Mouse (Mus musculus) midbrain, embryonic 14.5 days (tissue): ENCODE measurements around the gene Map2k5. TPM values are rescaled to one million over a fixed set of nuclear protein-coding genes. Genes with fewer than 3 reads are reported as not detected.
A peak's percentile ranks its signal among the peaks of the same experiment; 100 is the strongest.

ENCODE experiments used
- ATAC-seq: fragments of 200-750 bp; cut with Nextera tagmentation; 2 replicates; pipeline ENCODE4 v1.8.0; 2017; ENCODE audit warnings: moderate number of reproducible peaks, moderate library complexity; ENCODE audit not compliant: low FRiP score, low TSS enrichment
- DNase-seq: peaks from one replicate; pipeline ENCODE4 v3.0.0-alpha.2; 2015
- H3K27ac ChIP-seq: fragments of 300-500 bp; sonication (generic); replicated peaks from 2 replicates; pipeline ENCODE4 v1.5.1; 2014; ENCODE audit warnings: mild to moderate bottlenecking, low read depth, low read length, moderate library complexity
- H3K27me3 ChIP-seq: fragments of 300-500 bp; sonication (generic); 2 replicates; pipeline ENCODE4 v1.6.1; 2014; ENCODE audit warnings: low read length, control low read depth, mixed read lengths; ENCODE audit not compliant: control insufficient read depth, insufficient read depth
- H3K36me3 ChIP-seq: fragments of 300-500 bp; sonication (generic); 2 replicates; pipeline ENCODE4 v1.6.1; 2014; ENCODE audit warnings: low read length, control low read depth; ENCODE audit not compliant: control insufficient read depth, insufficient read depth
- H3K4me1 ChIP-seq: fragments of 300-500 bp; sonication (generic); 2 replicates; pipeline ENCODE4 v1.6.1; 2014; ENCODE audit warnings: mild to moderate bottlenecking, antibody characterized with exemption, low read length, control low read depth; ENCODE audit not compliant: control insufficient read depth, insufficient read depth
- H3K4me2 ChIP-seq: fragments of 300-500 bp; sonication (generic); 2 replicates; pipeline ENCODE4 v1.6.1; 2014; ENCODE audit warnings: mild to moderate bottlenecking, low read length, moderate library complexity
- H3K4me3 ChIP-seq: fragments of 300-500 bp; sonication (generic); replicated peaks from 2 replicates; pipeline ENCODE4 v1.5.1; 2014; ENCODE audit warnings: low read depth, low read length
- H3K9ac ChIP-seq: fragments of 300-500 bp; sonication (generic); replicated peaks from 2 replicates; pipeline ENCODE4 v1.6.1; 2014; ENCODE audit warnings: mild to moderate bottlenecking, low read length, moderate library complexity
- H3K9me3 ChIP-seq: fragments of 300-500 bp; sonication (generic); 2 replicates; pipeline ENCODE4 v1.6.1; 2016; ENCODE audit warnings: low read length, control low read depth, mixed read lengths; ENCODE audit not compliant: control insufficient read depth
- WGBS: fragments of 180-500 bp; shearing (Covaris S2); extraction: QIAGEN DNeasy Blood & Tissue Kit; methylation state at CpG from one replicate; pipeline ENCODE4 v1.1.7; 2014; 5-methylcytosine and 5-hydroxymethylcytosine counted together
- polyA plus RNA-seq: library from polyadenylated mRNA; unstranded; fragments of >200 nt; fragmentation: Nextera tagmentation; extraction: Ambion mirVana; gene quantifications from 2 replicates; pipeline ENCODE4 v1.2.1, GENCODE M21; 2014

Map2k5 gene
- polyA plus RNA-seq, 1 experiment from 2014 or later, result 43.9 TPM

DNA sequence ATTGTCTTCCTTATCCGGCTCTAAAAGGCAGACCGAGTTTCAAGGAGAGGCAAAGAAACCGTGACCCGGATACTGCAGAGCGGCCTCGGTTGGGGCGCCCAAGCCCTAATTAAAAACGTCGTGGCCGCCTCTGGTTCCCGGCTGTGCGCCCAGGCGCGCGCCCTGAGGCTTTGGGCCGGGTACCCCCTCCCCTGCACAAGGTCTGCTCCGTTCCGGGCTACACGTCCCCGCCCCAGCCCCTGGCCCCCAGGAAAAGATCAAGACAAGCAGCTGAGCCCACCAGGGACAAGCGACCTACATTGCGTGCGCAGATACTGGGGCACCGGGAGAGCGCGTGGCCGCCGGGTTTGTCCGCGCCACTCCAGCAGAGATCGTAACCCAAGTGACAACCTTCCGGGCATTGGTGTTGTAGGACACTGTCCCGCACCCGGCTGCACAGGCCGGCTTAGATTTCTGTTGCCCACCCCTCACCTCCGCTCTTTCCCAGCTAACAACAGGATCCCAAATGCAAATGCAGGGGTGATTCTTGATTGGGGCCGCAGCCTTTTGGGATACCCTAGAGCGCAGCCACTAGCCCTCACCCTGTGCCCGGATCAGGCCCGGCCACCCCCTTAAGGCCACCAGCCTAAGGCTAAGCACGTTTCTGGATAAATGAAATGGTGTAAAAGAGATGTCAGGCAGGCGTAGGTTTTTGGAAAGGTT lies 235.2 kb downstream of the Map2k5 start:
- Histone ChIP-seq H3K4me1 (peaks cover 7% of the 10 kb centered on the region; the same call in 1 of the 2 replicates), H3K36me3 (no peaks in the 10 kb centered on the region), H3K9me3 (no peaks in the 10 kb centered on the region), H3K4me3 (peak overlapping the region; percentile 14; the same call in 1 of the 2 replicates), H3K4me2 (peak overlapping the region; percentile 33), H3K27me3 (peaks cover 100% of the 10 kb centered on the region), H3K27ac (no peak overlapping the region; the same call in 1 of the 2 replicates), H3K9ac (no peak overlapping the region; the same call in 1 of the 2 replicates)
- WGBS, result under 1% methylated on average over 42 of the region's 42 CpGs
- DNase-seq (peak; percentile 37), ATAC-seq (no peak)

DNA sequence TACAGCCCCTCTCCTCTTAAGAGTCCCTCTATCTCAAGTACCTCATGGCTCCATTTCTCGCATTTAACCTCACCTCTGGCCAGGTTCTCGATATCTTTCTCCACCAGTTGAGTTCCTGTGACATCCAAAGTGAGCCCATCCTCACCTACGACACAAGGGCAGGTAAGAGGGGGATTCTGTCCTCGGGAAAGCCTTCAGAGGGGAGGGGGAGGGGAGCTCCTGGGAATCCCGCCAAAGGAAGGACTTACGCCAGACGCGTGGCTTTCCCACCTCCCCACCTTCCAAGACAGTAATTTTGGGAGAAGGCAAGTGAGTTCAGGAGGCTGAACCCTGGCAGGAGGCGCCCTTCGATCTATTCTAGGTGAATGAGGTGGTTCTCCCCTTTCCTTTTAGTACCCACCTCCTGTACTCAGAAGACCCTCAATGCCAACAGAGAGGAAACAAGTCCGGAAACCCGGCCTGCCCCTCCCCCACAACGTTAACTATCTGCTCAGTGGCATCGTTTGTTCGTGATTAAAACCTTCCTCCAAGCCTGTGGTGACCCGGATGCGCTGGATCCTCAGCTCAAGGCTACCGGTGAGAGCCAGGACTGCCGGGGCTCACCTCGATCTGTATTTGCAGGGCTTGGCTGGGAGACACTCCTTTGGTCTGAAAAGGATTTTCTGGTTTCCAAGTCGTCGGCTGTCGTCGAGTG lies 235.9 kb downstream of the Map2k5 start:
- DNase-seq (peak; percentile 27), ATAC-seq (no peak)
- H3K4me3 ChIP-seq, result 0 out of 2 replicates have a peak overlapping the region, but pooled peaks have one; percentile 14
- peaks cover 100% of the 10 kb centered on the region for H3K27me3 ChIP-seq
- no peak overlapping the region; the same call in 1 of the 2 replicates for H3K9ac ChIP-seq
- no peak overlapping the region for H3K27ac ChIP-seq
- under 1% methylated on average over 24 of the region's 24 CpGs for WGBS
- H3K4me1 ChIP-seq, result peaks cover 10% of the 10 kb centered on the region; the same call in 1 of the 2 replicates
- H3K4me2 ChIP-seq, result peak overlapping the region; percentile 33
- no peaks in the 10 kb centered on the region for H3K36me3 ChIP-seq
- H3K9me3 ChIP-seq, result no peaks in the 10 kb centered on the region

DNA sequence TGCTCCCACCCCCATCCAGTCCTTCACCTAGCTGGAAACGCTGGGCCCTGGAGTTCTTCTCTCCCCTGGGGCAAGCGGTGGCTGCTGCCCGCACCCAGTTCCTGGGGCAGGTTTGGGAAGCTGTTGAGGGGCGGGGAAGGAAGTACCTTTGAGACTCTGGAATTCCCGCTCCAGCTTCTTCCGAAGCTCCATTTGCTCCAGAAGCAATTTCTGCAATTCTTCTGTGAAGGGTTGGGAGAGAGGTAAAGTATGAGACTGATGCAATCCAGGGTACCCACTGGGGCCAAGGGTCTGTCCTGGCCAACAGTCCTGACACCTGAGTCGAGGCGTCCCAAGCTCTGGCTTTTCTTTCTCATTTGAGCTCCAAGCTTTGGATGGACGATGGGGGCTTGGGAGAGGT lies 237.5 kb downstream of the Map2k5 start:
- no peak overlapping the region for H3K4me3 ChIP-seq
- no peak overlapping the region for H3K27ac ChIP-seq
- no peak overlapping the region for H3K9ac ChIP-seq
- H3K36me3 ChIP-seq, result no peaks in the 10 kb centered on the region
- peaks cover 14% of the 10 kb centered on the region for H3K4me1 ChIP-seq
- no peak for ATAC-seq
- H3K9me3 ChIP-seq, result no peaks in the 10 kb centered on the region
- H3K4me2 ChIP-seq, result no peak overlapping the region
- no peak for DNase-seq
- H3K27me3 ChIP-seq, result peaks cover 99% of the 10 kb centered on the region
- under 1% methylated on average over 9 of the region's 9 CpGs for WGBS

DNA sequence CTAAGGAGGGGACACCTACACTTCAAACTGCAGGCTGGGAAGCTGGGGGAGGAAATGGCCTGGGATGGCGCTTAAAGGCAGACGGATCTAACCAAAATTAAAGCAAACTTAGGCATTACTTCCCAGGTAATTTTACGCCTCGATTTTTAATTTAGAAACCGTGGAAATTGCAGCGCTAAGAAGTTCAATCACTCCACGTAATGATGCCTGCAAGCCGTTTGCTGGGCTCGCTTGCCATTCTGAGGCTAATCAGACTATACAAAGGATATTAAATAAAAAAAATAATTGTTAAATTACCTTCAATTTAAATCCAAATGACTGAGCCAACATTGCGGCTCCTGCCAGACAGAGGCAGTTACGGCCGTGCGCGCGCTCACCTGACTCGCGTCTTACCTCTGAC lies 238.0 kb downstream of the Map2k5 start:
- WGBS, result 3% methylated on average over 17 of the region's 17 CpGs
- ATAC-seq, result no peak
- no peak overlapping the region for H3K4me2 ChIP-seq
- DNase-seq, result peak; percentile 57
- peaks cover 11% of the 10 kb centered on the region; the same call in 1 of the 2 replicates for H3K4me1 ChIP-seq
- H3K36me3 ChIP-seq, result no peaks in the 10 kb centered on the region
- no peak overlapping the region for H3K9ac ChIP-seq
- H3K27me3 ChIP-seq, result peaks cover 99% of the 10 kb centered on the region
- H3K4me3 ChIP-seq, result no peak overlapping the region
- no peak overlapping the region for H3K27ac ChIP-seq
- no peaks in the 10 kb centered on the region for H3K9me3 ChIP-seq

DNA sequence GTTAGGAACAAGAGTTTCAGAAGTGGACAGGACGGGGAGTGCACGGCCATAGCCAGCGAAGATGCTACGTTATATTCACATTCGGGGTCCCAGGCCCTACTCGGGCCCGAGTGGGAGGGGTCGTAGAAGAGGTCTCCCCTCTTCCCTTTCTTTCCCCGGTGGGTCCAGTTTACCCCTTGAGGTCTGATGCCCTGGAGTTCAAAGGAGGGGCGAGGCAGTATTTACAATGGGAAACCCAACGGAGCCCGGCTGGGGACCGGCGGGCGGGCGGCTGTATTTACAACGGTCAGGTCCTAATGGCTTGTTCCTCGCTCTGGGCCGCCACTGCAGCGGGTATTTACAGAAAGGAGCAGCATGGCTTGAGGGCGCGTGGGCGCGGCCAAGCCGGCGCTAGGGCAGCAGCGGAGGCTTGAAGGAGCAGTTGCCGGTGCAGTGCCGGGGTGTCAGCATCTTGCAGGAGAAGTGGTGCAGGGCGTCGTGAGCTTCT lies 239.2 kb downstream of the Map2k5 start:
- Histone ChIP-seq H3K9ac (no peak overlapping the region), H3K4me1 (peaks cover 15% of the 10 kb centered on the region), H3K4me2 (peak overlapping the region; percentile 43), H3K4me3 (peak overlapping the region; percentile 20), H3K9me3 (no peaks in the 10 kb centered on the region), H3K27ac (no peak overlapping the region), H3K27me3 (peaks cover 99% of the 10 kb centered on the region), H3K36me3 (no peaks in the 10 kb centered on the region)
- under 1% methylated on average over 31 of the region's 31 CpGs for WGBS
- no peak for ATAC-seq
- peak; percentile 68 for DNase-seq

DNA sequence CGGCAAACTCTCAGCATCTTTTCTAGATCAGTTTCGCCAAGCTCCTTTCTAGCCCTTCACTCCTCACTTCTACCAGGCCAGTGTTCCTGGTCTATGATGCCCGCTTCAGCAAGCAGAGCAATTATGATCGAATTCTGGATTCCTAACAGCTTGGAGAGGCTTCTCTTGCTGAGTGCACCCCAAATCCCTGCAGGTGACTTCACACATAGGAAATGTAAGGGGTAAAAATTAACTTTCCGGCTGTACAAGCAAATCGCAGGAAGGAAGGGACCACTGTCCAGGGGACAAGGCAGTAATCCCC lies 240.1 kb downstream of the Map2k5 start:
- H3K4me1 ChIP-seq, result peaks cover 15% of the 10 kb centered on the region
- H3K9me3 ChIP-seq, result no peaks in the 10 kb centered on the region
- 0 out of 2 replicates have a peak overlapping the region, but pooled peaks have one; percentile 4 for H3K4me2 ChIP-seq
- no peak overlapping the region for H3K9ac ChIP-seq
- peaks cover 90% of the 10 kb centered on the region for H3K27me3 ChIP-seq
- H3K36me3 ChIP-seq, result no peaks in the 10 kb centered on the region
- no peak overlapping the region for H3K4me3 ChIP-seq
- H3K27ac ChIP-seq, result no peak overlapping the region
- WGBS, result under 1% methylated on average over 6 of the region's 6 CpGs
- ATAC-seq (no peak), DNase-seq (peak; percentile 15)

DNA sequence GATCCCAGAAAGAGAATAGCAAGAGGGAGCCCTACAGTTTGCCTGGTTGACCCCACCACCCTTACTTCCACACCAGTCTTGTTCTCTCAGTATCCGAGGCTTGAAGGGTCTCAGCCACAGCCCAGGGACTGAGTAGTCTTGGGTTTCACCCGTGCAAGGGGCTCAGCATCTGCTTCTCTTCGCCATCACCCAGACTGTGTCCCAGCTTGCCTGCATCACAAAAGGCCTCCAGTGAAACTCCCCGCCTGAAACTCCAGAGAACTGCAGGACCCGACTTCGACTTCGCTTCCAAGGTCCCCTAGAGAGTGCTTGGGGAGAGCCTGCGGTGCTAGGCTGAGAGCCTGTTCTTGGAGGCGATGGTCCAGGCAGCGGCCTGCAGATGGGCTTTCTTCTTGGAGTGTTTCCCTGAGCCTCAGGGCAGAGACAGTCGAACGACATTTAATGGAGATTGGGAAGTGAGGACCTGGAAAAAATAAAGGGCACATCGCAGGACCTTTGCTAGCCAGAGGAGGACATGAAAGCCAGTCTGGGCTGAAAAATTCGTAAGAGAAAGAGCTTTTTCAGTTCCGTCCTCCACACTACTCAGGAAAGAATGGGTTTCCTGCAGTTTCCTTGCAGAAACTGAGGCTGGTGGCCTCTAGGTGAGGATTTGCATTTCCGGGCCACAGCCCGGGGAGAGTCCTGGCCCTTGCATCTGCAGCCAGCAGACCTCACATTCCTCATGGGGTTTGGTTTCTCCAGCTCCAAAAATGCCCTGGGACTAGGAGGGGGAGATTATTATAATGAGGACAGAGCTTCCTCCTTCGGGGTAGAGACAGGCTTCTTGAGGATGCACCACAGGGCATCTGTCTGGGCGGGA lies 240.7 kb downstream of the Map2k5 start:
- H3K27ac ChIP-seq, result no peak overlapping the region
- H3K4me2 ChIP-seq, result no peak overlapping the region
- no peak overlapping the region for H3K9ac ChIP-seq
- H3K9me3 ChIP-seq, result no peaks in the 10 kb centered on the region
- H3K4me3 ChIP-seq, result no peak overlapping the region
- peaks cover 84% of the 10 kb centered on the region for H3K27me3 ChIP-seq
- peaks cover 12% of the 10 kb centered on the region for H3K4me1 ChIP-seq
- ATAC-seq (no peak), DNase-seq (peak; percentile 36)
- WGBS, result 2% methylated on average over 19 of the region's 19 CpGs
- H3K36me3 ChIP-seq, result no peaks in the 10 kb centered on the region

DNA sequence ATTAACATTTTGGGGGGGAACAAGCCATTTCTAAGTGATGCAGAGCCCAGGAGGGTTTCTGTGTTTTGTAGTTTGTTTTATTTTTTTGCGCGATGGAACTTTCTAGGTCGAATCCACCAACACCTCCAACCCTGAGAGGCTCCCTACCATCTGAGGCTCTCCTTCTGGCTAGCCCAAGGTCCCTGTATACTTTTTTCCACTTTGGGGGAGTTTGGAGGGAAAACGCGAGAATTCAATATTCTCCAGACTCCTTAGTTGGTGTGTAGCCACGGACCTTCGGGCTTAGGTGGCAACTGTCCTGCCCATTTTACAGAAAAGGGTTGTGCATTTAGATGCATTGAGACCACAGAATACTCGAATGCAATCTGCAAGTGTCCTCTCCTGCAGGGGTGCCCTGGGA lies 241.5 kb downstream of the Map2k5 start:
- peaks cover 14% of the 10 kb centered on the region for H3K4me1 ChIP-seq
- ATAC-seq (no peak), DNase-seq (peak; percentile 26)
- no peaks in the 10 kb centered on the region for H3K36me3 ChIP-seq
- H3K9ac ChIP-seq, result no peak overlapping the region
- peaks cover 77% of the 10 kb centered on the region for H3K27me3 ChIP-seq
- 6% methylated on average over 8 of the region's 8 CpGs for WGBS
- H3K4me2 ChIP-seq, result no peak overlapping the region
- no peak overlapping the region for H3K4me3 ChIP-seq
- no peak overlapping the region for H3K27ac ChIP-seq
- H3K9me3 ChIP-seq, result no peaks in the 10 kb centered on the region
